Mouse (Mus musculus): ENCODE measurements at regions not wholly inside any gene's neighbourhood (a gene's known extent, or its start where the extent isn't known, plus 50 kb on each side); places are given as distances from the start of the nearest gene placed in this dataset.
A peak's percentile ranks its signal among the peaks of the same experiment; 100 is the strongest.

GRCm38 (mm10) chr13:28552974-28553750 is 295.8 kb downstream of the Gm11361 start:
- H3K27me3 ChIP-seq (ENCODE audit: insufficient read depth, low read length), result no peaks in the 10 kb centered on the region
- no peaks in the 10 kb centered on the region for H3K9me3 ChIP-seq (ENCODE audit: low read length)
- peaks cover 21% of the 10 kb centered on the region; the same call in 1 of the 2 replicates for H3K4me1 ChIP-seq (ENCODE audit: insufficient read depth)
- WGBS, result 16% methylated on average over 10 of the region's 10 CpGs
- DNase-seq (peak; percentile 59), ATAC-seq (peak; percentile 73)
- H3K27ac ChIP-seq (ENCODE audit: low read depth, low read length), result peak overlapping the region; percentile 40; the same call in 1 of the 2 replicates
- no peaks in the 10 kb centered on the region for H3K36me3 ChIP-seq (ENCODE audit: insufficient read depth)
- no peak overlapping the region for H3K9ac ChIP-seq
- peak overlapping the region; percentile 21; the same call in 1 of the 2 replicates for H3K4me2 ChIP-seq (ENCODE audit: low read depth)
- no peak overlapping the region for H3K4me3 ChIP-seq (ENCODE audit: low read depth, low read length)
- no peak for TF ChIP-seq CTCF (IDR thresholded peaks at IDR 0.05; ENCODE audit: low read depth)

GRCm38 (mm10) chr13:28551555-28551954 is 294.2 kb downstream of the Gm11361 start:
- TF ChIP-seq CTCF (IDR thresholded peaks at IDR 0.05; ENCODE audit: low read depth), result no peak
- H3K9ac ChIP-seq, result no peak overlapping the region
- no peak overlapping the region for H3K4me3 ChIP-seq (ENCODE audit: low read depth, low read length)
- DNase-seq (no peak), ATAC-seq (no peak)
- H3K27ac ChIP-seq (ENCODE audit: low read depth, low read length), result no peak overlapping the region
- WGBS, result 84% methylated on average over 6 of the region's 6 CpGs
- no peak overlapping the region for H3K4me2 ChIP-seq (ENCODE audit: low read depth)
- H3K27me3 ChIP-seq (ENCODE audit: insufficient read depth, low read length), result no peaks in the 10 kb centered on the region
- H3K9me3 ChIP-seq (ENCODE audit: low read length), result no peaks in the 10 kb centered on the region
- no peaks in the 10 kb centered on the region for H3K36me3 ChIP-seq (ENCODE audit: insufficient read depth)
- peaks cover 21% of the 10 kb centered on the region; the same call in 1 of the 2 replicates for H3K4me1 ChIP-seq (ENCODE audit: insufficient read depth)

GRCm38 (mm10) chr13:28545797-28546196 is 288.5 kb downstream of the Gm11361 start:
- ATAC-seq (no peak; the same call in 1 of the 2 replicates), DNase-seq (no peak)
- Histone ChIP-seq H3K4me3 (ENCODE audit: low read depth, low read length) (no peak overlapping the region), H3K27me3 (ENCODE audit: insufficient read depth, low read length) (no peaks in the 10 kb centered on the region), H3K36me3 (ENCODE audit: insufficient read depth) (no peaks in the 10 kb centered on the region), H3K9ac (no peak overlapping the region), H3K4me2 (ENCODE audit: low read depth) (no peak overlapping the region), H3K9me3 (ENCODE audit: low read length) (no peaks in the 10 kb centered on the region), H3K4me1 (ENCODE audit: insufficient read depth) (peaks cover 7% of the 10 kb centered on the region; the same call in 1 of the 2 replicates), H3K27ac (ENCODE audit: low read depth, low read length) (no peak overlapping the region)
- 83% methylated on average over 1 of the region's 1 CpGs for WGBS
- no peak for TF ChIP-seq CTCF (IDR thresholded peaks at IDR 0.05; ENCODE audit: low read depth)

- no peak for TF ChIP-seq CTCF (IDR thresholded peaks at IDR 0.05; ENCODE audit: low read depth)
- Histone ChIP-seq H3K9ac (no peak overlapping the region), H3K9me3 (ENCODE audit: low read length) (no peaks in the 10 kb centered on the region), H3K27me3 (ENCODE audit: insufficient read depth, low read length) (no peaks in the 10 kb centered on the region), H3K4me3 (ENCODE audit: low read depth, low read length) (no peak overlapping the region), H3K4me1 (ENCODE audit: insufficient read depth) (peaks cover 7% of the 10 kb centered on the region; the same call in 1 of the 2 replicates), H3K27ac (ENCODE audit: low read depth, low read length) (no peak overlapping the region), H3K4me2 (ENCODE audit: low read depth) (no peak overlapping the region), H3K36me3 (ENCODE audit: insufficient read depth) (no peaks in the 10 kb centered on the region)
- ATAC-seq, result no peak
- DNase-seq, result no peak
- 38% methylated on average over 2 of the region's 2 CpGs for WGBS
These were observed 288.0 kb downstream of the Gm11361 start for GRCm38 (mm10) chr13:28545337-28545736.

- peaks cover 7% of the 10 kb centered on the region; the same call in 1 of the 2 replicates for H3K4me1 ChIP-seq (ENCODE audit: insufficient read depth)
- H3K9me3 ChIP-seq (ENCODE audit: low read length), result no peaks in the 10 kb centered on the region
- DNase-seq (no peak), ATAC-seq (no peak)
- H3K9ac ChIP-seq, result no peak overlapping the region
- H3K27me3 ChIP-seq (ENCODE audit: insufficient read depth, low read length), result no peaks in the 10 kb centered on the region
- H3K27ac ChIP-seq (ENCODE audit: low read depth, low read length), result peak overlapping the region; percentile 71; the same call in 1 of the 2 replicates
- H3K4me3 ChIP-seq (ENCODE audit: low read depth, low read length), result no peak overlapping the region
- 55% methylated on average over 2 of the region's 2 CpGs for WGBS
- peak overlapping the region; percentile 43; the same call in 1 of the 2 replicates for H3K4me2 ChIP-seq (ENCODE audit: low read depth)
- no peaks in the 10 kb centered on the region for H3K36me3 ChIP-seq (ENCODE audit: insufficient read depth)
- no peak for TF ChIP-seq CTCF (IDR thresholded peaks at IDR 0.05; ENCODE audit: low read depth)
These were observed 287.5 kb downstream of the Gm11361 start for GRCm38 (mm10) chr13:28544819-28545180.

- peak; percentile 72; the same call in 1 of the 2 replicates for ATAC-seq
- 15% methylated on average over 15 of the region's 17 CpGs for WGBS
- peaks cover 7% of the 10 kb centered on the region; the same call in 1 of the 2 replicates for H3K4me1 ChIP-seq (ENCODE audit: insufficient read depth)
- H3K27me3 ChIP-seq (ENCODE audit: insufficient read depth, low read length), result no peaks in the 10 kb centered on the region
- 0 out of 2 replicates have a peak, but pooled peaks have one; percentile 36 for TF ChIP-seq CTCF (IDR thresholded peaks at IDR 0.05; ENCODE audit: low read depth)
- H3K4me2 ChIP-seq (ENCODE audit: low read depth), result peak overlapping the region; percentile 43
- peak; percentile 66 for DNase-seq
- H3K9ac ChIP-seq, result peak overlapping the region; percentile 52; the same call in 1 of the 2 replicates
- peak overlapping the region; percentile 75 for H3K27ac ChIP-seq (ENCODE audit: low read depth, low read length)
- peak overlapping the region; percentile 27 for H3K4me3 ChIP-seq (ENCODE audit: low read depth, low read length)
- no peaks in the 10 kb centered on the region for H3K36me3 ChIP-seq (ENCODE audit: insufficient read depth)
- H3K9me3 ChIP-seq (ENCODE audit: low read length), result no peaks in the 10 kb centered on the region
These were observed 286.9 kb downstream of the Gm11361 start for GRCm38 (mm10) chr13:28544003-28544818.
